Mouse (Mus musculus): ENCODE measurements around the gene Tnfrsf11a. TPM values are rescaled to one million over a fixed set of nuclear protein-coding genes. Genes with fewer than 3 reads are reported as not detected.

The Tnfrsf11a gene
- polyA plus RNA-seq, 1 experiment from 2014 or later, result 0.51 TPM

DNA sequence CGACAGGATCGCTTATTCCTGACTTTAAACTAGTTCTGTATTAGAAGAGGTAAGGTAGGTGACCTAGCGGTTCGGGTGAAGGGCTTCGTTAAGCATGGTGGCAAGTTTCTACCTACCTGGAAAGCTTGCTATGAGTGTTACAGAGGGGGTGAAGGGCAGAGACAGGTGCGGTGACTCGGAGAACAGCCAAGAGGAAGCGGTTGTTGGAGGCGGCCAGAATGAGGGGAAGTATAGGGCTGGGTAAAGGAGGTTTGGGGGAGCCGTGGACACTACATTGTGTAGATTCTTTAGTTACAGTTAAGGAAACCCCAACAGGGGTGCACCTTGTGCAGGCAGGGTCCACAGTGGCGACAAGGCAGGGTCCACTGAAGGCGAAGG lies 450 bp upstream of the Tnfrsf11a start:
- peaks cover 34% of the 10 kb centered on the region for H3K27me3 ChIP-seq (replicated peaks; ENCODE audit: control insufficient read depth, insufficient read depth, low read length)
- ATAC-seq (replicated peaks; ENCODE audit: low FRiP score), result 0 out of 2 replicates have a peak, but pooled peaks have one; percentile 2
- H3K9ac ChIP-seq (ENCODE audit: low read depth, low read length), result no peak overlapping the region
- peak overlapping the region; percentile 95 for H3K4me2 ChIP-seq
- H3K36me3 ChIP-seq (ENCODE audit: control insufficient read depth, insufficient read depth, low read length), result no peaks in the 10 kb centered on the region
- no peak overlapping the region for H3K27ac ChIP-seq (ENCODE audit: low read depth, low read length)
- H3K9me3 ChIP-seq (ENCODE audit: control insufficient read depth, low read length), result no peaks in the 10 kb centered on the region
- 30% methylated on average over 12 of the region's 12 CpGs for WGBS
- 0 out of 2 replicates have a peak, but pooled peaks cover 4% of the 10 kb centered on the region for H3K4me1 ChIP-seq (replicated peaks; ENCODE audit: control insufficient read depth, insufficient read depth, low read length)
- peak overlapping the region; percentile 60 for H3K4me3 ChIP-seq (ENCODE audit: low read depth, low read length)
- DNase-seq (ENCODE audit: low spot score), result no peak

DNA sequence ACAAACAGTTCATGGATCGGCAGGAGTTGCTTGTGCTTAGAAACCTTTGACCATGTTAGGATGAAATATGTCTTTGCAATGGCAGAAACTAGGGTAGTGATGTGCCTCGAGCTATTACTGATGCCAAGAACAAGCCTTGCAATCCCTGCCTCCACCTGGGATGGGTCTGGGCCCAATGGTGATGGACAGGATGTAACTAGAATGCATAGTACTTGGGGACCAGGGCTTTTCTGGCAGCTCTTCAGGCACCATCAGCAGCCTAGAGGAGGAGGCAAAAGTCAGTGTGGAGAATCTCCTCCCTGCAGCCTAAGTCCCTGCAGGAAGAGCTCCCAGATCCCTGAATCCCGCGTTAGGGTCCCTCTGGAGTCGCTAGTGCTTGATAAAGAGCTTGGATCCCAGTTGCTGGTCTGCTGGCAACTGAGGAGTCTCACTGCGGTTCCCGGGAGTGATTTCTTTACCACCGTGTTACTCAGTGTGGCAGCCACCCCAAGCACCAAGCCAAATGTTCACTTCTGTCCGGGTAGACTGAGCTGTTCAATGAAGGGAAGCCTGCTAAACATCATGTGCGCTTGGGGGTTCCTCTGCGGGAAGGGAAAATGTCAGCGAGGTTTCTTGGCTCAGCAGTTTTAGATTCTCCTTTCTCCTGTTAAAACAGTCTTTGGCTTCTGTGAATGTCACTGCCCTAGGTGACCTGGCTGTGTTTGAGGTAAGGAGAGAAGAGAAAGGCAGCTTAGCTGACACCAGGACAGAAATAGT lies 1.1 kb downstream of the Tnfrsf11a start:
- 38% methylated on average over 12 of the region's 12 CpGs for WGBS
- Histone ChIP-seq H3K4me3 (ENCODE audit: low read depth, low read length) (peak overlapping the region; percentile 60; the same call in 1 of the 2 replicates), H3K27me3 (replicated peaks; ENCODE audit: control insufficient read depth, insufficient read depth, low read length) (peaks cover 34% of the 10 kb centered on the region), H3K27ac (ENCODE audit: low read depth, low read length) (no peak overlapping the region), H3K9ac (ENCODE audit: low read depth, low read length) (no peak overlapping the region), H3K36me3 (ENCODE audit: control insufficient read depth, insufficient read depth, low read length) (no peaks in the 10 kb centered on the region), H3K9me3 (ENCODE audit: control insufficient read depth, low read length) (no peaks in the 10 kb centered on the region), H3K4me1 (replicated peaks; ENCODE audit: control insufficient read depth, insufficient read depth, low read length) (0 out of 2 replicates have a peak, but pooled peaks cover 4% of the 10 kb centered on the region), H3K4me2 (no peak overlapping the region; the same call in 1 of the 2 replicates)
- ATAC-seq (replicated peaks; ENCODE audit: low FRiP score), result no peak
- no peak for DNase-seq (ENCODE audit: low spot score)

DNA sequence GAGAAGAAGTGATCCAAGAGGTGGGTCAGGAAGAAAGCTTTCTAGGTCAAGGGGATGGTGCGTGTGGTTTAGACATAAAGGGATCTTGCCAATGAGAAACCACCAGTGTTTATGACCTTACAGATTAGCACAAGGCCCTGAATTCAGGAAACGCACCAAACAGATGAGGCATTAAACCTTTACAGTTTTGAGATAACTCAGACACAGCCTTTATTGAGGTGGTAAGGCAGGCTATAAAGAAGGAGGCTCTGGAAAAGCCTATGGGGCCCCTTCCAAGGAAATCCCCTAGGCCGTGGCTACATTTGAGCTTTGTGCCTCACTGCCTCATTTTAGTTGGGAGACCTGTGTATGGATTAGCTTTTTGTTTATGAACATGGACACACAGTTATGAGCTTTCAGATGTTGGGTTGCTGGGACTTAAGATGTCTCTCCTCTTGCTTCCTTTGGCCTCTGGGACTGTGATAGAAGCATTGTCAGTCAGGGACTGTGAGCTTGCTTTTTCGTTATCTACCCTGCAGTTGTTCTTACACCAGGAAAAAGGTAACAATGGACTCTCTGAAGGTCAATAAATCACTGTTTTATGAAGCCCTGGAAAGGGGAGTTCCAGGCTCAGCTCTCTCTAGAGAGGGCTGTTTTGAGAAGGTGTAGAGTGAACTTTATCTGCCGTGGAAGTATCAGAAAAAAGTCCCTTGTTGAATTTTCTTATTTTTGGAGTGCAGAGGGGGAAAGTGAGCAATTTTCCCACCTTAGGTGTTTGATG lies 3.9 kb downstream of the Tnfrsf11a start:
- Histone ChIP-seq H3K4me2 (no peak overlapping the region), H3K4me1 (replicated peaks; ENCODE audit: control insufficient read depth, insufficient read depth, low read length) (0 out of 2 replicates have a peak, but pooled peaks cover 4% of the 10 kb centered on the region), H3K36me3 (ENCODE audit: control insufficient read depth, insufficient read depth, low read length) (no peaks in the 10 kb centered on the region), H3K9me3 (ENCODE audit: control insufficient read depth, low read length) (no peaks in the 10 kb centered on the region), H3K4me3 (ENCODE audit: low read depth, low read length) (no peak overlapping the region), H3K27ac (ENCODE audit: low read depth, low read length) (no peak overlapping the region), H3K27me3 (replicated peaks; ENCODE audit: control insufficient read depth, insufficient read depth, low read length) (peaks cover 34% of the 10 kb centered on the region), H3K9ac (ENCODE audit: low read depth, low read length) (no peak overlapping the region)
- DNase-seq (ENCODE audit: low spot score) (no peak), ATAC-seq (replicated peaks; ENCODE audit: low FRiP score) (no peak)
- 65% methylated on average over 5 of the region's 5 CpGs for WGBS

DNA sequence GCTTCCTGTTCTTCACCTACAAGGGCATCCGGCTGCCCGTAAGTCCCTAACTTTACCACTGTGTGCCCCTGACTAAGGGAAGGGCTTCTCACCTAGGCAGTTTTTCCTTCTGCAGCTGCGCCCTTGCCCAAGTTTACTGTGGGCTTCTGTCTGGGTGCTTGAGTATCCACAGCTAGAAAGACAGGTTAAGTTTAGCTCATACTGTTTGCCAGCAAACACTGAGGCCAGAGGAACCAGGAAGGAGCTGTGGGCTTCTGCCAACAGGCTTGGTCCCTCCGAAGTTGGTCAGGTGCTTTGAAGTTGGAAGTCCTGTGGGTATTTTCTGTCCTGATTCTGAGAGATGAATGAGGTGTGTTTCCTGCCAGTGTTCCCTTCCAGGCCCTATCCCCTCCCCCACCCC lies 4.6 kb downstream of the Tnfrsf11a start:
- H3K9me3 ChIP-seq (ENCODE audit: control insufficient read depth, low read length), result no peaks in the 10 kb centered on the region
- WGBS, result 71% methylated on average over 4 of the region's 4 CpGs
- H3K4me3 ChIP-seq (ENCODE audit: low read depth, low read length), result no peak overlapping the region
- H3K27ac ChIP-seq (ENCODE audit: low read depth, low read length), result no peak overlapping the region
- H3K4me1 ChIP-seq (replicated peaks; ENCODE audit: control insufficient read depth, insufficient read depth, low read length), result 0 out of 2 replicates have a peak, but pooled peaks cover 2% of the 10 kb centered on the region
- no peak overlapping the region for H3K9ac ChIP-seq (ENCODE audit: low read depth, low read length)
- no peak overlapping the region for H3K4me2 ChIP-seq
- H3K27me3 ChIP-seq (replicated peaks; ENCODE audit: control insufficient read depth, insufficient read depth, low read length), result peaks cover 27% of the 10 kb centered on the region
- no peak for DNase-seq (ENCODE audit: low spot score)
- H3K36me3 ChIP-seq (ENCODE audit: control insufficient read depth, insufficient read depth, low read length), result no peaks in the 10 kb centered on the region
- no peak for ATAC-seq (replicated peaks; ENCODE audit: low FRiP score)

DNA sequence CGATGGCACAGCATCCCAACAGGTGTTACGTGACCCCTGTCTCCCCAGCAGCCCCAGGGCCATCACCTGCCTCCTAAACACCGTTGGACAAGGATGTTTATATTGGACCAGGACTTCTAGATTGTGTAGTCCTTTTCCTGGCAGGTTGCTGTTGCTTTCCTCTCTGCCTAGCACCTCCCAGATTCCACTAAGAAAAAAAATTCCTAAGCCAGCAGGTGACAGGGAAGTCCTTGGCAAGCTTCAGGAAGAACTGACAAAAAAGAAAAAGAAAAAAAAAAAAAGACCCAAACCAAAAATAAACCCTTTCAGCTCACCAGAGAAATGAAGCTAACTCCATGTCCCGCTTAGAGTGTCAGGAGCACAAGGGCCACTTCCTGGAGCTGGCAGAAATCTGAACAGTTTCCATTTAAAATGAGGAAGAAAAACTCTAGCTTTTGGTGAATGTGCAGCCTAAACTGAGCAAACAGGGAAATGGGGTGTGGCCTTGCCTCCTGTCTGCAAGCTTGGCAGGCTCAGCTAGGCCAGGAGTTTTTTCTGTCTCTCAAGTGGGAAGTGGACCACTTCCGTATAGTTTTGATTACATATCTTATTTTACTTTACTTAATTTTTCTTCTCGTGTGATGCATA lies 6.3 kb downstream of the Tnfrsf11a start:
- no peak for DNase-seq (ENCODE audit: low spot score)
- no peak overlapping the region for H3K9ac ChIP-seq (ENCODE audit: low read depth, low read length)
- no peak for ATAC-seq (replicated peaks; ENCODE audit: low FRiP score)
- no peaks in the 10 kb centered on the region for H3K9me3 ChIP-seq (ENCODE audit: control insufficient read depth, low read length)
- H3K27ac ChIP-seq (ENCODE audit: low read depth, low read length), result no peak overlapping the region
- peaks cover 10% of the 10 kb centered on the region for H3K27me3 ChIP-seq (replicated peaks; ENCODE audit: control insufficient read depth, insufficient read depth, low read length)
- H3K4me3 ChIP-seq (ENCODE audit: low read depth, low read length), result no peak overlapping the region
- no peak overlapping the region for H3K4me2 ChIP-seq
- WGBS, result 57% methylated on average over 6 of the region's 6 CpGs
- H3K36me3 ChIP-seq (ENCODE audit: control insufficient read depth, insufficient read depth, low read length), result no peaks in the 10 kb centered on the region
- H3K4me1 ChIP-seq (replicated peaks; ENCODE audit: control insufficient read depth, insufficient read depth, low read length), result no peaks in the 10 kb centered on the region

DNA sequence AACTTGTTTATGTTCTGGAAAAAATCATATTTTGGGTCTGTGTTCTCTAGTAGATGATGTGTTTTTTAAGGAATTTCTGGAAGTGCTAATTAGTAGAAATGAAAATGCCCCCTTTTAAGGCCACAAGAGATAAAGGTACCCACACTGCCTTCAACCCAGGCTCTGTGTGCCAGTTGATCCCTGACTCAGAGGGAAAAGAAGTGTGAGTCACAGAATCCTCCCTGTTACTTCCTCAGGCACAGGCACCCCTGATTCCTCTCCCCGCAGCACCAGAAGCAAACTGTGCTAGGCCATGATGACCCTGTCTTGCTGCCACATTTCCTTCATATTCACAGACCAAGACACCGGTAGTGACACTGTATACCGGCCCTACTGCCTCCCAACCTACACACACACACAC lies 9.6 kb downstream of the Tnfrsf11a start:
- no peak overlapping the region for H3K4me2 ChIP-seq
- H3K4me1 ChIP-seq (replicated peaks; ENCODE audit: control insufficient read depth, insufficient read depth, low read length), result no peaks in the 10 kb centered on the region
- H3K27me3 ChIP-seq (replicated peaks; ENCODE audit: control insufficient read depth, insufficient read depth, low read length), result no peaks in the 10 kb centered on the region
- no peak overlapping the region for H3K27ac ChIP-seq (ENCODE audit: low read depth, low read length)
- H3K4me3 ChIP-seq (ENCODE audit: low read depth, low read length), result no peak overlapping the region
- no peak overlapping the region for H3K9ac ChIP-seq (ENCODE audit: low read depth, low read length)
- 72% methylated on average over 3 of the region's 3 CpGs for WGBS
- DNase-seq (ENCODE audit: low spot score), result no peak
- 0 out of 2 replicates have a peak, but pooled peaks have one; percentile 10 for ATAC-seq (replicated peaks; ENCODE audit: low FRiP score)
- H3K9me3 ChIP-seq (ENCODE audit: control insufficient read depth, low read length), result no peaks in the 10 kb centered on the region
- H3K36me3 ChIP-seq (ENCODE audit: control insufficient read depth, insufficient read depth, low read length), result no peaks in the 10 kb centered on the region

DNA sequence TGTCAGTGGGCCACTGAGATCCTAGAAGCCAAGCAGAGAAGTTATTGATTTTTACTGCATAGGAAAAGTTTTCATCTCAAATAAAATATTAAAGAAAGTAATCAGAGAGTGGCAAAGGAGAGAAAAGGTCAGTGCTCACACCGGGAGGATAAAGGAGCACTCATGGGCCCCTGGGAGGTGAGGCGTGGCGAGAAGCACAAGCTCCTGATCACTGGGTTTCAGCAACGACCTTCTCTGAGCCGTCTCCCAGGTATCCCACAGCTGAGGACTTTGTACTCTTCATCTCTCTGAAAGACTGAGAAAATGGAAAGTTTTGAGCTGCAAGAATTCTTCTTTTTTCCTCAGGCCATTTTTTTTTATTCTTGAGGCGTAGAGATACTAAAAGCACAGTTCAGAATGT lies 14.2 kb downstream of the Tnfrsf11a start:
- DNase-seq (ENCODE audit: low spot score) (no peak), ATAC-seq (replicated peaks; ENCODE audit: low FRiP score) (no peak)
- no peak overlapping the region for H3K9ac ChIP-seq (ENCODE audit: low read depth, low read length)
- no peak overlapping the region for H3K4me3 ChIP-seq (ENCODE audit: low read depth, low read length)
- no peak overlapping the region for H3K4me2 ChIP-seq
- no peaks in the 10 kb centered on the region for H3K9me3 ChIP-seq (ENCODE audit: control insufficient read depth, low read length)
- H3K27me3 ChIP-seq (replicated peaks; ENCODE audit: control insufficient read depth, insufficient read depth, low read length), result no peaks in the 10 kb centered on the region
- no peaks in the 10 kb centered on the region for H3K36me3 ChIP-seq (ENCODE audit: control insufficient read depth, insufficient read depth, low read length)
- no peaks in the 10 kb centered on the region for H3K4me1 ChIP-seq (replicated peaks; ENCODE audit: control insufficient read depth, insufficient read depth, low read length)
- WGBS, result 84% methylated on average over 6 of the region's 6 CpGs
- H3K27ac ChIP-seq (ENCODE audit: low read depth, low read length), result no peak overlapping the region

DNA sequence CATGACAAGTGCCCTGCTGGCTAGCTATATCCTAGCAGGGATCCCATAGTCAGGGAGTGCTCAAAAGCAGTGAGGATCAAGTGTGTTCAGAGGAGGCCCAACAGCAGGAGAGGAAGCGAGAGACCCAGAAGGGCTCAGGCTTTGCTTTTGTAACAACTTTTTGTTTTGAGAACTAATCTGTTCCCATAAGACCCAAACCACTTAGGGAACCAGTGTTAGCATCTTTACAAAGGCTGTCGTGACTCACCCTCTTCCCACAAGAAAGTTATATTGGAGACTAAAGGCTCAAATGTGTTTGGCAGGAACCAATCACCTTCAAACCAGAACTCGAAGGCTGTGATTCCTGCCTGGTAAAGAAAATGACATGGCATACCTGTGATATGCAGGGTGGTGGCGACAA lies 15.2 kb downstream of the Tnfrsf11a start:
- Histone ChIP-seq H3K27ac (ENCODE audit: low read depth, low read length) (no peak overlapping the region), H3K27me3 (replicated peaks; ENCODE audit: control insufficient read depth, insufficient read depth, low read length) (no peaks in the 10 kb centered on the region), H3K4me3 (ENCODE audit: low read depth, low read length) (no peak overlapping the region), H3K36me3 (ENCODE audit: control insufficient read depth, insufficient read depth, low read length) (no peaks in the 10 kb centered on the region), H3K9me3 (ENCODE audit: control insufficient read depth, low read length) (no peaks in the 10 kb centered on the region), H3K4me1 (replicated peaks; ENCODE audit: control insufficient read depth, insufficient read depth, low read length) (no peaks in the 10 kb centered on the region), H3K4me2 (no peak overlapping the region), H3K9ac (ENCODE audit: low read depth, low read length) (no peak overlapping the region)
- 74% methylated on average over 4 of the region's 4 CpGs for WGBS
- DNase-seq (ENCODE audit: low spot score) (no peak), ATAC-seq (replicated peaks; ENCODE audit: low FRiP score) (no peak)
